Mouse (Mus musculus) liver, adult 2 months (tissue): ENCODE measurements at regions not wholly inside any gene's neighbourhood (a gene's known extent, or its start where the extent isn't known, plus 50 kb on each side); places are given as distances from the start of the nearest gene placed in this dataset.

Experiments used
- CTCF ChIP-seq: fragments of 200-500 bp; IDR thresholded peaks from 2 replicates; pipeline ENCODE4 v1.5.1; 2011; ENCODE audit warnings: low read depth, low read length, control low read depth
- POLR2A ChIP-seq: fragments of 200-500 bp; IDR thresholded peaks from 2 replicates; pipeline ENCODE4 v1.6.1; 2011; ENCODE audit warnings: low read length, control low read depth; ENCODE audit not compliant: insufficient read depth; ENCODE audit errors: extremely low read depth

GRCm38 (mm10) chr7:36077271-36077670 is 274.5 kb upstream of the Zfp507 start:
- TF ChIP-seq CTCF (no peak), POLR2A (no peak)
